Mouse (Mus musculus): ENCODE results near the gene Rtl1. TPM values are rescaled to one million over a fixed set of nuclear protein-coding genes. Genes with fewer than 3 reads are reported as not detected.
A peak's percentile ranks its signal among the peaks of the same experiment; 100 is the strongest.

Rtl1 gene
- polyA plus RNA-seq, 1 experiment from 2014 or later, result 1.2 TPM

DNA sequence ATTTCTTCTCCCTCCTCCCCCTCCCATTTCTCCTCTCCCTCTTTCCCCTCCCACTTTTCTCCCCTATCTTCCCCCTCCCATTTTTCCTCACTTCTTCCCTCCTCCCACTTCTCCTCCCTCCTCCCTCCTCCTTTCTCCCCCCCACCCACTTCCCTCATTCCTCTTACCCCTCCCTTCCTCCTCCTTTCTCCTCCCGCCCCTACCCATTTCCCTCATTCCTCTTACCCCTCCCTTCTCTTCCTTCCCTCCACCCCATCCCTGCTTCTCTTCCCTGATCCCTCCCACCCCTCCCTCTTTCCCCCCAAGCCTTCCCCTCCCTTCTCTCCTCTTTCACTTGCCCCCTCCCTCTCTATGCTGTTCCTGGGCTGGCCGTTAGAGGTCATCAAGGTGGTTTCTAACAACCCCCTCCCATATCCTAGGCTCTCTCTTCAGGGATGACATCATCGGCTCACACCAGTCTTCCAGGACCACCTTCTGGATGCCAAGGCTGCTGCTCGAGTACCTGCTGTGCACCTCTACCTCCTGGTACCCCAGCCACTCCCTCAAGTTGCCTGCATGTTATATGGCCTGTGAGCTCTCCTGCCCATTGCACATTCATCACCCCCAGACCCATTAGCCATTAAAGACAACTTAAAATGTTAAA, 56.7 kb downstream of the Rtl1 start:
- H3K9me3 ChIP-seq (ENCODE audit: control insufficient read depth, low read length), result peaks cover 23% of the 10 kb centered on the region
- H3K4me1 ChIP-seq (replicated peaks; ENCODE audit: control insufficient read depth, insufficient read depth, low read length), result peaks cover 19% of the 10 kb centered on the region
- WGBS, result 77% methylated on average over 4 of the region's 4 CpGs
- ATAC-seq (replicated peaks; ENCODE audit: low FRiP score), result no peak
- DNase-seq (ENCODE audit: low spot score), result no peak
- no peak overlapping the region for H3K9ac ChIP-seq (ENCODE audit: low read length)
- no peak overlapping the region for H3K4me2 ChIP-seq (ENCODE audit: low read depth, low read length, severe bottlenecking)
- peaks cover 3% of the 10 kb centered on the region; the same call in 1 of the 2 replicates for H3K27me3 ChIP-seq (ENCODE audit: control insufficient read depth, insufficient read depth, low read length)
- no peak overlapping the region for H3K27ac ChIP-seq (ENCODE audit: low read depth, low read length)
- H3K36me3 ChIP-seq (ENCODE audit: control insufficient read depth, insufficient read depth, low read length), result no peaks in the 10 kb centered on the region
- H3K4me3 ChIP-seq (ENCODE audit: low read depth, low read length), result no peak overlapping the region

DNA sequence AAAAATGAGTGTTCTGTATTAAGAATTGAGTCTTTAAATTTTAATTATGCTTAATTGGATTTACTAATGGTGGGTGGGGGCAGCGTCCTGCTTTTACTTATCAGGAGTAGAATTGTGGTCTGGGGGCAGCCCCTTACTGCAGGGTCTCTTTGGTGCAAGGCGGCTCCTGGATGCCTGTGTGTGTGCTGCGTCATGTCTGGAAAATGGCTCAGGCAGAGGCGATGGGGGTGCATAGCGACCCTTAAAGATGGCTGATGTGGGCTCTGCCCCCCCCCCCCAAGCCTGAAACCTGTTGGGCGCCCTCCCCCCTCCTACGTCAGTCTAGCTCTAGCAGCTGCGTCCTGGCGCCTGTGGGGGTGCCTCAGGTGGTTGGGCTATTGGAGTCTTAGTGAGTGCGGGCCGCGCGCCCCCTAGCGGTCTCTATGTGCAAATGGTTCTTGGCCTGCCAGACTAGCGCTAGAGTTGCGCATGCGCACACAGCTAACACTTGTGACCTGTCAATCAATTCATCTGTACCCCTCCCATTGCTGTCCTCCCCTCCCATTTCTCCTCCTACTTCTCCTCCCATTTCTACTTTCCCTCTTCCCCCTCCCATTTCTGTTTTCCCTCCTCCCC, 57.4 kb downstream of the Rtl1 start:
- H3K4me3 ChIP-seq (ENCODE audit: low read depth, low read length), result peak overlapping the region; percentile 49
- H3K4me1 ChIP-seq (replicated peaks; ENCODE audit: control insufficient read depth, insufficient read depth, low read length), result peaks cover 18% of the 10 kb centered on the region
- peaks cover 3% of the 10 kb centered on the region; the same call in 1 of the 2 replicates for H3K27me3 ChIP-seq (ENCODE audit: control insufficient read depth, insufficient read depth, low read length)
- H3K27ac ChIP-seq (ENCODE audit: low read depth, low read length), result no peak overlapping the region
- peak; percentile 87 for DNase-seq (ENCODE audit: low spot score)
- ATAC-seq (replicated peaks; ENCODE audit: low FRiP score), result no peak
- H3K9ac ChIP-seq (ENCODE audit: low read length), result no peak overlapping the region
- peak overlapping the region; percentile 54; the same call in 1 of the 2 replicates for H3K4me2 ChIP-seq (ENCODE audit: low read depth, low read length, severe bottlenecking)
- peaks cover 27% of the 10 kb centered on the region for H3K9me3 ChIP-seq (ENCODE audit: control insufficient read depth, low read length)
- H3K36me3 ChIP-seq (ENCODE audit: control insufficient read depth, insufficient read depth, low read length), result no peaks in the 10 kb centered on the region
- 47% methylated on average over 16 of the region's 17 CpGs for WGBS

DNA sequence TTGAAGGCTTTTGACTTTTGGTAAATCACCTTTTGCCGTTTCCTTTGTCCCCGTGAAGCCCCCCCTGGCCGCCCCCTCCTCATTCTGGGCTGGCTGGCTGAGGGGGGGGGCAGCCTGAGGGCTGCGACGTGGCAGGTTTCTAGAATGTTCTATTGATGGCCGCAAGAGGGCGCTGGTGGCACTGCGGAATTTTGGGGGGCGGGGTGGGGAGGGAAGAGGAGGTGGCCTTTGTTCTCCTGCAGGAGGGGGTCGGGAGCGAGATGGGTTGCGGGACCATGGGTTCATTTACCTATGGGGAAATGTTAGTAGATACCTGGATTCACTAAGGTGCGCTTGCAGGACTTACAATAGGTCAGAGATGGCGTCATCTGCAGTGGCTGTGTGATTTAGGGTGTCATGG, 58.1 kb downstream of the Rtl1 start:
- peaks cover 29% of the 10 kb centered on the region for H3K9me3 ChIP-seq (ENCODE audit: control insufficient read depth, low read length)
- no peaks in the 10 kb centered on the region for H3K36me3 ChIP-seq (ENCODE audit: control insufficient read depth, insufficient read depth, low read length)
- no peak overlapping the region; the same call in 1 of the 2 replicates for H3K27ac ChIP-seq (ENCODE audit: low read depth, low read length)

DNA sequence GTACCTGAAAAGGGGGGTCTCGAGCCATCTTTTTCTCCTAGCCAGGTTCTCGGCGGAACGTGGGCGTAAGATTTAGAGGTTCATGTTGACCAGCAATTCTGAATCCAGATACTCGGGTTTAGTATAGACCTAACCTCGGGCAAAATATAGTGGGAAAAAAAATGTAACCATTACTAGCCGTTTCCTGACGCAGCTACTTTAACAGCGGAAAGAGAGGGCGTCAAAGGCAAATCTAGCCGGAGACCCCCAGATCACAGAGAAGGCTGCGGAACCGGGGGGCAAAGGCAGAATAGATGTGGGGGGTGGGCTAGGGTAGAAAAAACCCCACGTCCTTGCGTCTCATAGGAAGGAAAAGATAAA, 58.6 kb downstream of the Rtl1 start:
- Histone ChIP-seq H3K27me3 (ENCODE audit: control insufficient read depth, insufficient read depth, low read length) (peaks cover 3% of the 10 kb centered on the region; the same call in 1 of the 2 replicates), H3K27ac (ENCODE audit: low read depth, low read length) (no peak overlapping the region; the same call in 1 of the 2 replicates), H3K36me3 (ENCODE audit: control insufficient read depth, insufficient read depth, low read length) (no peaks in the 10 kb centered on the region), H3K9me3 (ENCODE audit: control insufficient read depth, low read length) (peaks cover 29% of the 10 kb centered on the region), H3K9ac (ENCODE audit: low read length) (peak overlapping the region; percentile 66), H3K4me1 (replicated peaks; ENCODE audit: control insufficient read depth, insufficient read depth, low read length) (peaks cover 6% of the 10 kb centered on the region), H3K4me3 (ENCODE audit: low read depth, low read length) (peak overlapping the region; percentile 49), H3K4me2 (ENCODE audit: low read depth, low read length, severe bottlenecking) (peak overlapping the region; percentile 54)
- DNase-seq (ENCODE audit: low spot score) (no peak), ATAC-seq (replicated peaks; ENCODE audit: low FRiP score) (no peak)
- WGBS, result 38% methylated on average over 16 of the region's 16 CpGs

More for the DNA sequence above, 58.1 kb downstream of the Rtl1 start:
- ATAC-seq (replicated peaks; ENCODE audit: low FRiP score), result no peak
- peak overlapping the region; percentile 49 for H3K4me3 ChIP-seq (ENCODE audit: low read depth, low read length)
- H3K4me2 ChIP-seq (ENCODE audit: low read depth, low read length, severe bottlenecking), result peak overlapping the region; percentile 54
- peaks cover 11% of the 10 kb centered on the region for H3K4me1 ChIP-seq (replicated peaks; ENCODE audit: control insufficient read depth, insufficient read depth, low read length)
- DNase-seq (ENCODE audit: low spot score), result peak; percentile 73
- WGBS, result 40% methylated on average over 14 of the region's 14 CpGs
- H3K27me3 ChIP-seq (ENCODE audit: control insufficient read depth, insufficient read depth, low read length), result peaks cover 3% of the 10 kb centered on the region; the same call in 1 of the 2 replicates
- H3K9ac ChIP-seq (ENCODE audit: low read length), result peak overlapping the region; percentile 66

DNA sequence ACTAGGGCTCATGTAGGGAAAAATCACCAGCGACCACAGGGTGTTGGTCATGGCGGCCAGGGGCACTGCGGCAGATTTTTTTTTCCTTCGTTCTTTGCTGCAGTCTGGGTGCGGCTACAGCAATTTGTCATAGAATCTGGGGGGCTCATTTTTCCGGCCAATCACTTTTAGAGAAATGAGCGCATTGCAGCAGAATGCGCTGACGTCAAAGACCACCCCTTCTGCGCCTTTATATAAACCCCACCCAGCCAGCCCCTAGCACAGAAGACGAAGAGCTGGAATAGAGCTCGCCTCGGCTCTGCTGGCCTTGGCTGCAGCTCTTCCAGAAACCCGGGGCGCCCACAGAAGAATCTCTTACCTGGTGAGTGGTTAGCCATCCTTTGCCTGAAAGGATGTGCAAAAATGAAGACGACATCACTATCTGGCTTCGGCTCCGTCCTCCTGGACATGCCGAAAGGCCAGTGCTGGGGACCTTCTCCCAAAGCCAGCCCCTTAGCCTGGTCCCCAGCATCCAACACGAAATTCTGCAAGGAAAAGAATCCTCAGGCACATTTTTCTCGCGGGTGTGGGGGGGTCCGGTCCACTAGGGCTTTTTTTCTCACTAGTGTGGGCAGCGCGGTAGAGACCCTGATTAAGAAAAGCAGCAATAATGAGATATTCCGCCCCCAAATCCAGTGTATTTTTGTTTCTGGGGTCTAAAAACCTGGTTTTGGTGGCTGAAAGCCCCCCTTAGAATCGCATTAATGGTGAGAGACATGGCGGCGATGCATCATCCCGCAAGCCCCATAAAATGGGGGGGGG, 59.2 kb downstream of the Rtl1 start:
- H3K4me2 ChIP-seq (ENCODE audit: low read depth, low read length, severe bottlenecking), result peak overlapping the region; percentile 54
- WGBS, result 43% methylated on average over 30 of the region's 30 CpGs
- DNase-seq (ENCODE audit: low spot score) (peak; percentile 79), ATAC-seq (replicated peaks; ENCODE audit: low FRiP score) (peak; percentile 65)
- no peaks in the 10 kb centered on the region for H3K36me3 ChIP-seq (ENCODE audit: control insufficient read depth, insufficient read depth, low read length)
- 0 out of 2 replicates have a peak overlapping the region, but pooled peaks have one; percentile 43 for H3K27ac ChIP-seq (ENCODE audit: low read depth, low read length)
- peak overlapping the region; percentile 49 for H3K4me3 ChIP-seq (ENCODE audit: low read depth, low read length)
- peaks cover 3% of the 10 kb centered on the region; the same call in 1 of the 2 replicates for H3K27me3 ChIP-seq (ENCODE audit: control insufficient read depth, insufficient read depth, low read length)
- peaks cover 29% of the 10 kb centered on the region for H3K9me3 ChIP-seq (ENCODE audit: control insufficient read depth, low read length)
- H3K4me1 ChIP-seq (replicated peaks; ENCODE audit: control insufficient read depth, insufficient read depth, low read length), result peaks cover under 1% of the 10 kb centered on the region; the same call in 1 of the 2 replicates
- peak overlapping the region; percentile 66 for H3K9ac ChIP-seq (ENCODE audit: low read length)

DNA sequence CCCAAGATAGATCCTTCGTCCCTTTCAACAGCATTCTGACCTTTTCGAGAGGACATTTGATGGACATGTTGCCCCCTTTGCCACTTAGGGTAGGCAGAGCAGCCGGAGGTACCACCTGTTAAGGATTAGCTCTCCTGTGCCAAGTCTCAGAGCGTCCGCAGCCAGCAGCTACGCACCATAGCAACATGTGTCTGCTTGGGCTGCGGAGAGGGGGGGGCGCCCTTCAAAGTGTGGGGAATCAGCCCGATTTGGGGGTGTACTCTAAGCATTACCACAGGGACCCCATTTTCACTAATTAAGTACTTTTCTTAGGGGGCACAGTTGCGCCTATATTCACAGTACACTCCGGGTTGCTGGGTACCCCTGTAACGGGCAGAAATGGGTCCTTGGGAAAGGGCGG, 60.2 kb downstream of the Rtl1 start:
- no peaks in the 10 kb centered on the region for H3K36me3 ChIP-seq (ENCODE audit: control insufficient read depth, insufficient read depth, low read length)
- H3K4me1 ChIP-seq (replicated peaks; ENCODE audit: control insufficient read depth, insufficient read depth, low read length), result no peaks in the 10 kb centered on the region
- ATAC-seq (replicated peaks; ENCODE audit: low FRiP score) (no peak), DNase-seq (ENCODE audit: low spot score) (no peak)
- WGBS, result 52% methylated on average over 13 of the region's 13 CpGs
- peaks cover 3% of the 10 kb centered on the region; the same call in 1 of the 2 replicates for H3K27me3 ChIP-seq (ENCODE audit: control insufficient read depth, insufficient read depth, low read length)
- H3K9ac ChIP-seq (ENCODE audit: low read length), result no peak overlapping the region
- H3K4me3 ChIP-seq (ENCODE audit: low read depth, low read length), result peak overlapping the region; percentile 49
- H3K27ac ChIP-seq (ENCODE audit: low read depth, low read length), result no peak overlapping the region
- peak overlapping the region; percentile 54; the same call in 1 of the 2 replicates for H3K4me2 ChIP-seq (ENCODE audit: low read depth, low read length, severe bottlenecking)
- peaks cover 29% of the 10 kb centered on the region for H3K9me3 ChIP-seq (ENCODE audit: control insufficient read depth, low read length)

MicroRNAs within 50 kb of the gene (microRNA counts, 519-probe panel; counts per million panel counts)
- microRNA mmu-miR-1188 (31.2 counts per million), microRNA mmu-miR-127 (5,615 counts per million, percentile 72 among the panel's probes with 10 or more counts), microRNA mmu-miR-136 (5,376 counts per million, percentile 68 among the panel's probes with 10 or more counts), microRNA mmu-miR-1906 (31.2 counts per million), microRNA mmu-miR-337-3p (31.2 counts per million), microRNA mmu-miR-337-5p (31.2 counts per million), microRNA mmu-miR-341 (31.2 counts per million), microRNA mmu-miR-370 (3,619 counts per million, percentile 20 among the panel's probes with 10 or more counts), microRNA mmu-miR-431 (5,813 counts per million, percentile 76 among the panel's probes with 10 or more counts), microRNA mmu-miR-432 (31.2 counts per million), microRNA mmu-miR-433 (5,823 counts per million, percentile 77 among the panel's probes with 10 or more counts), microRNA mmu-miR-434-3p (5,584 counts per million, percentile 71 among the panel's probes with 10 or more counts), microRNA mmu-miR-434-5p (4,721 counts per million, percentile 45 among the panel's probes with 10 or more counts), microRNA mmu-miR-493 (31.2 counts per million), microRNA mmu-miR-540-3p (31.2 counts per million), microRNA mmu-miR-540-5p (31.2 counts per million), microRNA mmu-miR-665 (31.2 counts per million), microRNA mmu-miR-673-3p (31.2 counts per million), microRNA mmu-miR-673-5p (3,047 counts per million, percentile 10 among the panel's probes with 10 or more counts), microRNA mmu-miR-770-3p (31.2 counts per million), microRNA mmu-miR-770-5p (31.2 counts per million)

Small RNAs within 50 kb of the gene (microRNA-seq; reads per million reads assigned to microRNA genes)
- gene Gm23912 (ENCODE audit: insufficient number of aligned reads) (not detected), gene Mir1188 (ENCODE audit: insufficient number of aligned reads) (26.9 reads per million, percentile 18 among the genes with 10 or more reads in this experiment), gene Mir127 (ENCODE audit: insufficient number of aligned reads) (7,929 reads per million, percentile 90 among the genes with 10 or more reads in this experiment), gene Mir136 (ENCODE audit: insufficient number of aligned reads) (not detected), gene Mir1906-1 (ENCODE audit: insufficient number of aligned reads) (not detected), gene Mir3070a (ENCODE audit: insufficient number of aligned reads) (7.6 reads per million), gene Mir3070b (ENCODE audit: insufficient number of aligned reads) (not detected), gene Mir3071 (ENCODE audit: insufficient number of aligned reads) (not detected), gene Mir337 (ENCODE audit: insufficient number of aligned reads) (not detected), gene Mir341 (ENCODE audit: insufficient number of aligned reads) (2,567 reads per million, percentile 79 among the genes with 10 or more reads in this experiment), gene Mir3544 (ENCODE audit: insufficient number of aligned reads) (not detected), gene Mir370 (ENCODE audit: insufficient number of aligned reads) (1,487 reads per million, percentile 72 among the genes with 10 or more reads in this experiment), gene Mir431 (ENCODE audit: insufficient number of aligned reads) (12,045 reads per million, percentile 94 among the genes with 10 or more reads in this experiment), gene Mir432 (ENCODE audit: insufficient number of aligned reads) (not detected), gene Mir433 (ENCODE audit: insufficient number of aligned reads) (3,307 reads per million, percentile 81 among the genes with 10 or more reads in this experiment), gene Mir434 (ENCODE audit: insufficient number of aligned reads) (1,798 reads per million, percentile 75 among the genes with 10 or more reads in this experiment), gene Mir493 (ENCODE audit: insufficient number of aligned reads) (396 reads per million, percentile 56 among the genes with 10 or more reads in this experiment), gene Mir540 (ENCODE audit: insufficient number of aligned reads) (1,767 reads per million, percentile 74 among the genes with 10 or more reads in this experiment), gene Mir665 (ENCODE audit: insufficient number of aligned reads) (1,124 reads per million, percentile 69 among the genes with 10 or more reads in this experiment), gene Mir673 (ENCODE audit: insufficient number of aligned reads) (301 reads per million, percentile 51 among the genes with 10 or more reads in this experiment), gene Mir770 (ENCODE audit: insufficient number of aligned reads) (559 reads per million, percentile 61 among the genes with 10 or more reads in this experiment)

Other genes with a start within 250 kb of the Rtl1 start
- gene Dlk1, start 147.5 kb downstream of the Rtl1 start, polyA plus RNA-seq (2014; fragmentation: Nextera tagmentation; extraction: Ambion mirVana), result 169 and 191 TPM in 2 replicates

All from forebrain, embryonic 11.5 days (tissue).